Mouse (Mus musculus): Measurements from ENCODE around the gene Rin3. TPM values are rescaled to one million over a fixed set of nuclear protein-coding genes. Genes with fewer than 3 reads are reported as not detected.

The Rin3 gene
- polyA plus RNA-seq, 1 experiment, result 102 TPM

DNA sequence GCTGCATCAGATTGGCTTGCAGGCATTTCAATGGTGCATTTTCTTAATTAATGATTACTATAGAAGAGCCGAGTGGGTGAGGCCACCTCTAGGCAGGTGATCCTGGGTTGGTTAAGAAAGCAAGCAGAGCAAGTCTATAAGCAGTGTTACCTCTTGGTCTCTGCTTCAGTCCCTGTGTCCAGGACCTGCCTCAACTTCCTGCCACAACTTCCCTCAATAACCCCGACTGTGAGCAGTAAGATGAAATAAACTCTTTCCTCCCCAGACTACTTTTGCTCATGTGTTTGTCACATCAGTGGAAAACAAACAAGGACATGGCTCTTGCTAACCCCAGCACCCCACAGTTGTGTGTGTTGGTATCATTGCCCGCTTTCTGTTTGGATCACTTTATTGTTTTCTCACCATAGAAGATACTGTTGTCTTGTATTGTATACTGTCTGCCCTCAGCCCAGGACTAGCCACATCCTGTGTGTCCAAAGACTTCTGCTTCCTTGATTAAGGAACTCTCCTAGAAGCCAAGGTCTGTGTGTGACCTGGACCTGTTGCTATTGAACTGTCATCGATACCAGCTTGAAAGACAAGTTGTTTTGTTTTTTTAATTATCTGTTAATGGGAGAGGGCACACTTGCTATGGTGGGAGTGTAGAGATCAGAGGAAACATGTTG lies 38.3 kb downstream of the Rin3 start:
- no peak overlapping the region; the same call in 1 of the 2 replicates for H3K27ac ChIP-seq (ENCODE audit: control insufficient read depth, insufficient read depth, low read depth, low read length, poor library complexity)
- WGBS, result 27% methylated on average over 4 of the region's 4 CpGs
- H3K4me3 ChIP-seq (replicated peaks; ENCODE audit: control insufficient read depth, low read depth, low read length), result no peak overlapping the region
- H3K4me1 ChIP-seq (ENCODE audit: control insufficient read depth, insufficient read depth, low read length), result peaks cover 7% of the 10 kb centered on the region
- TF ChIP-seq CTCF (IDR thresholded peaks at IDR 0.05; ENCODE audit: control insufficient read depth, insufficient read depth, low read length) (no peak), POLR2A (IDR thresholded peaks at IDR 0.05; ENCODE audit: borderline replicate concordance, control insufficient read depth, low read depth, low read length) (no peak)

- WGBS, result 62% methylated on average over 5 of the region's 5 CpGs
- Histone ChIP-seq H3K27ac (ENCODE audit: control insufficient read depth, insufficient read depth, low read depth, low read length, poor library complexity) (no peak overlapping the region), H3K4me1 (ENCODE audit: control insufficient read depth, insufficient read depth, low read length) (peaks cover 7% of the 10 kb centered on the region)
Observed at GRCm38 (mm10) chr12:102321855-102322254, 39.0 kb downstream of the Rin3 start.

DNA sequence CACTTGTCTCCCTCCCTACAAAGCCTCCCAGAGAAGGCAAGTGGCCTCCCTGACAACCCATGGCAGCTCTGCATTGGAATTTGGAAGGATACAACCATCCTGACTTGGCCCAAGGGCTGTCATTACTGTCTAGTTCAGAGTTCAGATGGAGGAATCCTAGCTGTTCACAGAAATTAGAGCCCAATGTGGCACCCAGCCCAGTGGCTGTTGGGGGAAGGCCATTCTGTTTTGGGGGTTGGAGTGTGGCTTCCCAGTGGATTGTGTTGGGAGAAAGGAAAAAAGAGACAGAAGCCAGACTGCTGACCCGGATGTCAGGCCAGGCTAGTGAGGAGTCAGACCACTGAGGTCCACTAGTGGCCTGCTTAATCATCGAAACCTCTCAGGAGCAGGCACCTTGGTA lies 40.5 kb downstream of the Rin3 start:
- 64% methylated on average over 2 of the region's 2 CpGs for WGBS
- no peak overlapping the region for H3K4me3 ChIP-seq (replicated peaks; ENCODE audit: control insufficient read depth, low read depth, low read length)
- no peak overlapping the region for H3K27ac ChIP-seq (ENCODE audit: control insufficient read depth, insufficient read depth, low read depth, low read length, poor library complexity)
- TF ChIP-seq POLR2A (IDR thresholded peaks at IDR 0.05; ENCODE audit: borderline replicate concordance, control insufficient read depth, low read depth, low read length) (no peak), CTCF (IDR thresholded peaks at IDR 0.05; ENCODE audit: control insufficient read depth, insufficient read depth, low read length) (no peak)
- H3K4me1 ChIP-seq (ENCODE audit: control insufficient read depth, insufficient read depth, low read length), result peaks cover 7% of the 10 kb centered on the region

More at GRCm38 (mm10) chr12:102321855-102322254, 39.0 kb downstream of the Rin3 start:
- H3K4me3 ChIP-seq (replicated peaks; ENCODE audit: control insufficient read depth, low read depth, low read length), result no peak overlapping the region
- TF ChIP-seq CTCF (IDR thresholded peaks at IDR 0.05; ENCODE audit: control insufficient read depth, insufficient read depth, low read length) (no peak), POLR2A (IDR thresholded peaks at IDR 0.05; ENCODE audit: borderline replicate concordance, control insufficient read depth, low read depth, low read length) (no peak)

- Histone ChIP-seq H3K27ac (ENCODE audit: control insufficient read depth, insufficient read depth, low read depth, low read length, poor library complexity) (no peak overlapping the region), H3K4me3 (replicated peaks; ENCODE audit: control insufficient read depth, low read depth, low read length) (no peak overlapping the region), H3K4me1 (ENCODE audit: control insufficient read depth, insufficient read depth, low read length) (peaks cover 7% of the 10 kb centered on the region)
- WGBS, result 80% methylated on average over 6 of the region's 6 CpGs
- TF ChIP-seq POLR2A (IDR thresholded peaks at IDR 0.05; ENCODE audit: borderline replicate concordance, control insufficient read depth, low read depth, low read length), result no peak
- no peak for TF ChIP-seq CTCF (IDR thresholded peaks at IDR 0.05; ENCODE audit: control insufficient read depth, insufficient read depth, low read length)
Observed at GRCm38 (mm10) chr12:102324156-102324885, 41.5 kb downstream of the Rin3 start.

DNA sequence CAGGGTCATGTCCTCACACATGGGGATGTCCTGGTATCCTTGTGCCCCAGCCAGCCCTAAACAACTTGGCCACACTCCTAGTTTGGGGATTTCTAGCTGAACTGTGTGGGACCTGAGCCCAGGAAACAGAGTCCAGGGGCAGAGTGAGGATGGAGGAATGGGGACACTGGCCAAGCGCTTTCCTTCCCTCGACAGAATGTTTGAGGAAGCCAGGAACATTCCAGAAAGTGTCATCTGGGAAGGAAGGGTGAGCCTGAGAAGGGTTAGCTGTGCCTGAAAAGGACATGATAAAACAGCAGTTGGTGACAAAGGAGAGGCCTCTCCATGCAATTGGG lies 42.0 kb downstream of the Rin3 start:
- H3K4me1 ChIP-seq (ENCODE audit: control insufficient read depth, insufficient read depth, low read length), result peaks cover 5% of the 10 kb centered on the region
- WGBS, result 80% methylated on average over 2 of the region's 2 CpGs
- TF ChIP-seq POLR2A (IDR thresholded peaks at IDR 0.05; ENCODE audit: borderline replicate concordance, control insufficient read depth, low read depth, low read length), result no peak
- TF ChIP-seq CTCF (IDR thresholded peaks at IDR 0.05; ENCODE audit: control insufficient read depth, insufficient read depth, low read length), result no peak
- no peak overlapping the region for H3K27ac ChIP-seq (ENCODE audit: control insufficient read depth, insufficient read depth, low read depth, low read length, poor library complexity)
- H3K4me3 ChIP-seq (replicated peaks; ENCODE audit: control insufficient read depth, low read depth, low read length), result no peak overlapping the region

- H3K4me1 ChIP-seq (ENCODE audit: control insufficient read depth, insufficient read depth, low read length), result peaks cover 3% of the 10 kb centered on the region
- whole genome bisulfite sequencing, result 80% methylated on average over 2 of the region's 2 CpGs
Observed at GRCm38 (mm10) chr12:102326753-102327340, 44.0 kb downstream of the Rin3 start.

GRCm38 (mm10) chr12:102327525-102327924 lies 44.7 kb downstream of the Rin3 start:
- Histone ChIP-seq H3K4me1 (ENCODE audit: control insufficient read depth, insufficient read depth, low read length) (peaks cover 2% of the 10 kb centered on the region; the same call in 1 of the 2 replicates), H3K4me3 (replicated peaks; ENCODE audit: control insufficient read depth, low read depth, low read length) (no peak overlapping the region)
- WGBS, result 65% methylated on average over 4 of the region's 4 CpGs

More at GRCm38 (mm10) chr12:102326753-102327340, 44.0 kb downstream of the Rin3 start:
- H3K27ac ChIP-seq (ENCODE audit: control insufficient read depth, insufficient read depth, low read depth, low read length, poor library complexity), result no peak overlapping the region
- no peak overlapping the region for H3K4me3 ChIP-seq (replicated peaks; ENCODE audit: control insufficient read depth, low read depth, low read length)
- TF ChIP-seq CTCF (IDR thresholded peaks at IDR 0.05; ENCODE audit: control insufficient read depth, insufficient read depth, low read length) (no peak), POLR2A (IDR thresholded peaks at IDR 0.05; ENCODE audit: borderline replicate concordance, control insufficient read depth, low read depth, low read length) (no peak)

DNA sequence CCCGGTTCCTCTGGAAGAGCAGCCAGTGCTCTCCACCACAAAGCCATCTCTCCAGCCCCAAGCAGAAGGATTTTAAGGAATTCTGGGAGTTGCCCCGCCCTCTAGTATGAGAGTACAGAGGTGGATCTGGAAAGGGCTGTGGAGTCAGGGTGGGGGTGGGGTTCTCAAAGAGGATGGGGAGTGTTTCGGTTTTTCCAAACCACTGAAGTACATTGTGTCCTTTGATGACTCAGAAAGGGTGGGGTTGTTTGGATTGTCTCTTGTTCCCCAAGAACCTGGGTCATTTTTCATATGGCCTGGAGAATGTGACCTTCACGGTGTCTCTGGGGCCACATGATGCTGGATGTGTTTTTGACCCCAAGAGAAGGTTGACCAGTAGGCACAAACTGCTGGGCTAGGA lies 45.2 kb downstream of the Rin3 start:
- H3K4me1 ChIP-seq (ENCODE audit: control insufficient read depth, insufficient read depth, low read length), result peaks cover 4% of the 10 kb centered on the region; the same call in 1 of the 2 replicates
- no peak for TF ChIP-seq POLR2A (IDR thresholded peaks at IDR 0.05; ENCODE audit: borderline replicate concordance, control insufficient read depth, low read depth, low read length)
- no peak for TF ChIP-seq CTCF (IDR thresholded peaks at IDR 0.05; ENCODE audit: control insufficient read depth, insufficient read depth, low read length)
- no peak overlapping the region for H3K4me3 ChIP-seq (replicated peaks; ENCODE audit: control insufficient read depth, low read depth, low read length)
- H3K27ac ChIP-seq (ENCODE audit: control insufficient read depth, insufficient read depth, low read depth, low read length, poor library complexity), result no peak overlapping the region
- 76% methylated on average over 4 of the region's 4 CpGs for WGBS

More at GRCm38 (mm10) chr12:102327525-102327924, 44.7 kb downstream of the Rin3 start:
- H3K27ac ChIP-seq (ENCODE audit: control insufficient read depth, insufficient read depth, low read depth, low read length, poor library complexity), result no peak overlapping the region
- TF ChIP-seq CTCF (IDR thresholded peaks at IDR 0.05; ENCODE audit: control insufficient read depth, insufficient read depth, low read length), result no peak
